ENCODE assay signal across 9 mouse cellular contexts in the genomic region with DNA sequence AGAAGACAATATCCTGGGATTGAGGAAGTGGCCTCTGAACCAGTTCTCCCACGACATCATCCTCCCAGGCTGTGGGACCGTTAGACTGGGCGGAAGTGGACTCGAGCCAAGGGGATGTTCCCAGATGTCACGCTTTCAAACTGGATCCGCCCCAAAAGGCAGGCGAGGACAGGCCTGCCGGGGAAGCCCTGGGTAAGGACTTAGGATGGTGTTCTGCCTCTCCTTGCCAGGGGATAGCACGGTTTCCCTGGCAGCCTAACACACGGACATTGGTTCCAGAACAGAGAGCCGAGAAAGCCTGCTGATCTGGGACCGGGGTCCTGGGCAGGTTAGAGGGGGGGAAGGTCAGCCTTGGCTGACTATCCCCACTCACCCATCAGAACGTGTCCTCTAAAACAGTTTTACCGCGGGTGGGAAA. TPM values are rescaled to one million over a fixed set of nuclear protein-coding genes. Genes with fewer than 3 reads are reported as not detected.
DNase-seq lines count a peak whose midpoint lies in the region; ATAC-seq and TF ChIP-seq lines count a peak whose summit lies in the region.
"Had no signal": no experiment of that assay in that cellular context is flagged by ENCODE, and none has a peak within 500 bp of the region (broad histone marks: within the 10 kb centered on the region; RNA-seq: fewer than 3 reads in every experiment).

No protein-coding gene starts in this region.

- H3K27me3 ChIP-seq in heart, adult 2 months (ENCODE audit: control insufficient read depth, insufficient read depth, low read length), result no peaks in the 10 kb centered on the region
- H3K27me3 ChIP-seq in limb, embryonic 12.5 days, result no peaks in the 10 kb centered on the region

- WGBS in heart, adult 2 months, result 1% methylated on average over 15 of the region's 15 CpGs
- under 1% methylated on average over 15 of the region's 15 CpGs for WGBS in limb, embryonic 12.5 days

- peak overlapping the region; percentile 91 for H3K27ac ChIP-seq in heart, adult 2 months
- H3K27ac ChIP-seq in limb, embryonic 12.5 days, result peak overlapping the region; percentile 99; the same call in 1 of the 2 replicates

- H3K9me3 ChIP-seq in limb, embryonic 12.5 days, result no peaks in the 10 kb centered on the region

- peak overlapping the region; percentile 76 for H3K4me2 ChIP-seq in limb, embryonic 12.5 days

- no peak for ATAC-seq in frontal cortex, adult (ENCODE audit: low TSS enrichment)
- ATAC-seq in limb, embryonic 12.5 days (ENCODE audit: insufficient number of reproducible peaks, insufficient read depth, low FRiP score, low TSS enrichment, low read depth), result no peak

- 0 out of 2 replicates have a peak, but pooled peaks cover 2% of the 10 kb centered on the region for H3K79me2 ChIP-seq in heart, adult 2 months (replicated peaks; ENCODE audit: control insufficient read depth, insufficient read depth, low read length)

- peaks cover 3% of the 10 kb centered on the region; the same call in 1 of the 2 replicates for H3K36me3 ChIP-seq in heart, adult 2 months (ENCODE audit: control insufficient read depth, insufficient read depth, low read length)
- H3K36me3 ChIP-seq in limb, embryonic 12.5 days, result peaks cover 14% of the 10 kb centered on the region

- H3K9ac ChIP-seq in heart, adult 2 months (ENCODE audit: low read depth, low read length), result peak overlapping the region; percentile 87
- H3K9ac ChIP-seq in limb, embryonic 12.5 days (replicated peaks), result peak overlapping the region; percentile 99

- H3K4me3 ChIP-seq in heart, adult 2 months, result peak overlapping the region; percentile 89
- peak overlapping the region; percentile 99 for H3K4me3 ChIP-seq in limb, embryonic 12.5 days (replicated peaks)

- peak; percentile 60 for TF ChIP-seq POLR2A in heart, adult 2 months (IDR thresholded peaks at IDR 0.05; ENCODE audit: insufficient read depth, low read depth, low read length)

- no peak for TF ChIP-seq CTCF in heart, adult 2 months (IDR thresholded peaks at IDR 0.05)

- peak; percentile 74 to 76 for DNase-seq in frontal cortex, postnatal 10 days (ENCODE audit: low spot score in 2 of 2)
- peak; percentile 48 for DNase-seq in embryo, embryonic 9.5 days (ENCODE audit: extremely low spot score)
- peak; percentile 91 to 94 for DNase-seq in heart, adult 2 months
- DNase-seq in kidney, adult 18-20 months, result peak; percentile 84
- DNase-seq in mesoderm, embryonic 11.5 days (ENCODE audit: low read depth, low spot score), result peak; percentile 64
- peak; percentile 57 for DNase-seq in right cerebral cortex, postnatal 25 days

- H3K4me1 ChIP-seq in heart, adult 2 months (ENCODE audit: control insufficient read depth, insufficient read depth, low read length), result peaks cover 31% of the 10 kb centered on the region
- H3K4me1 ChIP-seq in limb, embryonic 12.5 days (replicated peaks), result peaks cover 56% of the 10 kb centered on the region

- intact Hi-C loops in heart, adult 2 months (cut with DNase I), result loop anchor here (2.0 to 5.0 kb wide), 3 partner anchors 23 to 355 kb away; no protein-coding TSS in a partner anchor

- peak; percentile 87; the same call in 1 of the 2 replicates for TF ChIP-seq EP300 in heart, adult 2 months (IDR thresholded peaks at IDR 0.05; ENCODE audit: insufficient read depth, low read depth, low read length)

RNA-seq across cellular contexts. Expression of a gene that starts 1.4 kb away (rescaled TPM):
- total RNA-seq in heart, adult 2 months (2021), result 10 to 100 TPM; 10.0 to 11.7 TPM
- polyA plus RNA-seq in heart, adult 2 months (2012; rRNA removed), result 4.8 and 6.6 TPM in 2 replicates
- polyA plus RNA-seq in limb, embryonic 12.5 days (2016; fragmentation: Nextera tagmentation; extraction: Ambion mirVana), result 5.0 and 5.6 TPM in 2 replicates

RNA-seq across cellular contexts. Expression of a gene that starts 9.2 kb away (rescaled TPM):
- total RNA-seq in heart, adult 2 months (2021), result not detected
- not detected in 2 replicates for polyA plus RNA-seq in heart, adult 2 months (2012; rRNA removed)
- not detected in 2 replicates for polyA plus RNA-seq in limb, embryonic 12.5 days (2016; fragmentation: Nextera tagmentation; extraction: Ambion mirVana)
- total RNA-seq: hematopoietic stem cell, adult 5-6 weeks had no signal

RNA-seq across cellular contexts. Expression of a gene that starts 57.4 kb away (rescaled TPM):
- 10 to 100 TPM; 22.7 to 23.8 TPM for total RNA-seq in heart, adult 2 months (2021)
- polyA plus RNA-seq in heart, adult 2 months (2012; rRNA removed), result 19.8 and 22.7 TPM in 2 replicates
- polyA plus RNA-seq in limb, embryonic 12.5 days (2016; fragmentation: Nextera tagmentation; extraction: Ambion mirVana), result 25.6 and 27.3 TPM in 2 replicates
